Mouse (Mus musculus) inflammation-experienced regulatory T-cells, adult 6 months (primary cell): ENCODE results near the gene Lyzl4. TPM values are rescaled to one million over a fixed set of nuclear protein-coding genes. Genes with fewer than 3 reads are reported as not detected.
"Not testable (repeated sequence)": the region's sequence is repeated elsewhere in the genome, so short reads cannot be mapped to it uniquely, and the experiment has no call there.

Experiments
- ATAC-seq: one replicate; pipeline ENCODE4 v1.8.0; 2017
- polyA plus RNA-seq, 3 experiments: library from polyadenylated mRNA; unstranded; fragments of 100-300 nt; shearing (Covaris generic); gene quantifications; one replicate each; pipeline ENCODE4 v1.2.1; 2017

Lyzl4 gene
- polyA plus RNA-seq, 3 experiments from 2014 or later: not detected

DNA sequence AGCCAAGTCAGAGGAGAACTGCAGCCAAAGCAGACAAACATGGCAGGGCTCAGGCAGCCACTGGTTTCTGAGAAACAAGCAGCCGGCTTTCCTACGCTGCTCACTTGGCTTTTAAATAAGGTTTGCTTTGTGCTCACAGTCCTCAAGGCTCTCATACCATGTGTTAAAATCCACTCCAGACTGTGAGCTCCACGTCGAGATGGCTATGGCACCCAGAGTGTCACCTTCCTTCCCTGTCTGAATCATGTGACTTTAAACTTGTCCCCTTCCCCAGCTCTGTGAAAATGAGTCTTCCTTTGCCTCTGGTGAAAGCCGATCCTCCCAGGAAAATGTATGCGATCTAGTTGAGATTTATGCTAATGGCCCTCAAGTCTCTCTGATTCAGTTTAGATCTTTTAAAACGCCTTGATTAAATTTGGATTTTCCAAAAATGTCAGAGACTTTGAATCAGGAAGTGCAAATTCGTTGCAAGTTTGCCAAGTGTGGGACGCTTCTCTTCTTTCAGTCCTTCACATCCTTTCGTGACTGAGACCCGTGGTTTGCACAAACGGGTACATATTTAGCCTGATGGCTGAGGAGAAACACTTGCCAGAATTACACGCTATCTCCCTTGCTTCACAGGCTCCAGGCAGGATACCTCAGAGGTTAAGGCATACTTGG is 41.6 kb downstream of the Lyzl4 start:
- ATAC-seq: no peak

DNA sequence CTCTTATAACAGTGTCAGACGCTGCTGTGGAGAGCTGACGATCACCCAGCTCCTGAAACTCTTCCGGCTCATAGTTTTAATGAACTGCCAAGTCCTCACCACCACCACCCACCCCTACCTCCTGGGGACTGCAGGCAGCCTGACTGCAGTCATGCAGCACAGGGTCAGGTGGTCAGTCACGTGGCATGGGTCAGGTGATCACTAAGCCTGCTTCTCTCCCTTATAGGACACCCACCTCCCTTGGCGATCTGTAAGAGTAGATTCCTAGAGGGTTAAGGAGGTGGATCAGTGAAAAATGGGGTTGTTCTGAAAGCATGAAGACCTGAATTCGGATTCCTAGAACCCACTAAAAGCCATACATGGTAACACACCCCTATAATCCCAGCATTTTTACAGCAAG is 42.3 kb downstream of the Lyzl4 start:
- ATAC-seq: no peak

DNA sequence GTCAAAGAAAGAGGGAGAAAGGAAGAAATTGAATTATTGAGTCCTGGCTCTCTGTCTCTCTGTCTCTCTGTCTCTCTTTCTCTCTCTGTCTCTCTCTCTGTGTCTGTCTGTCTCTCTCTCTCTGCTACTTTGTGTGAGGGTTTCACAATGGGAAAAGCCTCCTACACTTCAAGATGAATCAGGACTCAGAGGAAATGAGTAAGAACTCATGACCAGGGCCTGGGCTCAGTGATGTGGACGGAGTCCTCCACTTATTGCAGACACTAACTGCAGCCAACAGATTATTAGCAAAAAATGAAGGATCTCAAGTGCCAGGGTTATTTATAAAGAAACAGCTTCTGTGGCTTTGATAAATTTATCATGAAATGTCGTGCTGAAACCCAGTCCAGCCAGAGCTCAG is 43.8 kb downstream of the Lyzl4 start:
- ATAC-seq: no peak

DNA sequence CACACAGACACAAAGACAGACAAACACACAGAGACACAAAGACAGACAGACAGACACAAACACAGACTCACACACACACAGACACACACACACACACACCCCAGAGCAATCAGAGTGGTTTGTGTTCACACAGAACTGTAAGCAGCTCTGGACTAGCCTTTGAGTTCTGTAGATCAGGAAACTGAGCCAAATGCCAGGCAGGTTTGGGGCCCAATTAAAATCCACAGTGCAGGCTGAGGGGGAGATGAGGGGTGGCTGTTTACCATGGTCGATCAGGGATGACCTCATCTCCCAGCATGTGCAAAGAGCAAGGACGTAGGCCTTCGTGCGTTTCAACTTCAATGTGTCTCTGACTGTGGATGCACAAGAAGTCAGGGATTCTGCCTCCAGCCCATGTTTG is 47.1 kb downstream of the Lyzl4 start:
- no peak for ATAC-seq

DNA sequence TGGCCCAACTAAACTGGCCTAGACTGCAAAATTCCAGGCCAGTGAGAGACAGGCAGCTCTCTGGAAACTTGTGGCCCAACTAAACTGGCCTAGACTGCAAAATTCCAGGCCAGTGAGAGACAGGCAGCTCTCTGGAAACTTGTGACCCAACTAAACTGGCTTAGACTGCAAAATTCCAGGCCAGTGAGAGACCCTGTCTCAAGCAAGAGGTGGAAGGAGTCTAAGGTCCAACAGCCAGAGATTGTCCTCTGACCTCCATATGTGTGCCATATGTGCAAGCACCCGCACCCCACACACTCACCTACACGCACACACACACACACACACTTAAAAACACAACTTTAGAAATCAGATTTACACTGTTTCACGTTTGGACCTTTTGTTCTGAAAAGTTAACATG is 48.1 kb downstream of the Lyzl4 start:
- not testable (repeated sequence) for ATAC-seq

DNA sequence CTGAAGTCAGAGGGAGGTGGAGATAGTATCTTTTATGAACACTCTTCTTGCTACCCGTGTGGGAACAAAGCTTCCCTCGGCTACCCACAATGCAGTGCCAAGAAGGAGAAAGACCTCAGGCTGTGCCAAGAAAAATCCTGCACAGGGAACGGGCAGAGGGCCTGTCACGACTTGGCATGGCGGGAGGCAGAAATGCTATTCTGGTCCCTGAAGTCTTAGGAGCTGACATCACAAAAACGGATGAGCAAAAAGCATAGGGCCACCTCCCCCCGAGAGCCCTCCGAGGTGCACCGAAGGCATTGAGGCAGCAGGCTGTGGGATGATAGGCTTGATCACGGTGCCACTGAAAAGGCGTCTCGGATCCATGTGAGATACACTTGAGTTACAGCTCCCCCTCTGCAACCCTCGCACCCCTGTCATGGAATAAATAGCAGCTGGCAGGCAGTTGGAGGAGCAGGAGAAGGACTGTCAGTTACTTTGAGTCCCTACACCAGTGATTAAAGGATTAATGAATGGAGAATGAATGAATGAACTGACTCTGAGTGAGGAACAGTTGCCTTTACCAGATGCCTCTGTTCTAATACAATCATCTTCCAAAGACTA is 48.8 kb downstream of the Lyzl4 start:
- no peak for ATAC-seq

DNA sequence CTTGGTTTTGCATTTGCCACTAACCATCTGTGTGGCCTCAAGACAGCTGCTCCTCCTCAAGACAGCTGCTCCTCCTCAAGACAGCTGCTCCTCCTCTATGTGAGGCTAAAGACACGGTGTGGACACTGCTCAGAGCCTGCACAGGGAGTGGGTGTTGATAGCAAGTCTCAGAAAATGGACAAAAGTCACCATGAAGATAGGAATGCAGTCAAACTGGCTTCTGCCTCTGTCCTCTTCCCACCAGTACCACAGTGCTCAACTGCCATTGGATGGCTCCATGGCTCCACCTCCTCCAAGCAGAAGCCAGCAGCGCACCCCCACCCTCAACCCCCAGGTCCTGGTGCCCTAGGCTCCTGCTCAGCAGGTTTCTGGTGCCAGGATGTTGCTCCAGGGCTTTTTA is 52.4 kb downstream of the Lyzl4 start:
- no peak for ATAC-seq

DNA sequence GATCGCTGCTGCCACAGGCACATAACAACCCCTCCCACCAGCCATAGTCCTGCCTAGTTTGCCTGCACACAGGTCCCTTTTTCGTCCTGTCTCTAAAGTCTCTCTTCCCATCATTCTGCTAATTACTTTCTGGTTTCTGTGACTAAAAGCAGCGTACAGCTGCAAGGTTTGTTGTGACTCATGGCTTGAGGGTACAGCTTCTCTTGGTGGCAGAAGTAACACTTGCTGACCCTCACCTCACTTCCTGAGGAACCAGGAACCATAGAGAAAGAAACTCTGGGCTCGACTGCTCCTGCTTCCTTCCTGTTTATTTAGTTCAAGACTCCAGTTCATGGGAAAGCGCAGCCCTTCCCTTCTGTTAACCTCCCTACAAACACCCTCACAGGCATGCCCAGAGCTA is 67.5 kb downstream of the Lyzl4 start:
- no peak for ATAC-seq

DNA sequence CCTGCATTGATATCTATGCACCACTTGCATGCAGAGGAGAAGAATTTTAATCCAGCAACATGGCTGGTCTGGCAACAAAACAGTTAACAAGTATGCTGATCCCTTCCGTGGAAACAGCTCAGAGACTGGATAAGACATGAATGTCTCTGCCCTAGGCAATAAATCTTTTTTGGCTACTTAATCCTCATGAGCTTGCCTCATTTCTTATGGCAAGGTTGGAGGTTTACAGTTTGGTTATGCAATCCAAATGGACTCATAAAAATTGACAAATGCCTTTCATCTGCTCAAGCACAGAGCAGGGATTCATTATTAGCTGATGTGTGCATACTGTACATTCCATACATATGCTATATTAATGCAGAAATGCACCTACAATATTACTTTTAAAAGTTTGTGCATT is 73.4 kb downstream of the Lyzl4 start:
- ATAC-seq: no peak

DNA sequence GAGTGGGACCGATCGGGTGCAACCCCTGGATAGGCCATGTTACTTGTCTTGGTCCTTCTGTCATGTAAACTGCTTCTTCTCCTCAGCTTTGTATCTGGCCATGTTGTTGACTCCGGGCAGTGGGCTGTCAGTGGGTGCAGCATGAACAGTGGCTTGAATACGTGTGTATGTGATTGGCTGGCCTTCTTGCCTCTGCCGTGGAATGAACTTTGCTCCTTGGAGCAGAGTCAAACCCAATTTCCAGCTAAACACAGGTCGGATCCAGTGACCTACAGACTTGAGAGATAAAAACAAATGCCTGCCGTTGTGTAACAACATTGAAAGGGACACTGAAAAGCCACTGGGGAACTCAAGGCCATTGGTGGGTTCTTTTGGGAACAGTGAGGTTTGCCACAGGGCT is 75.5 kb downstream of the Lyzl4 start:
- no peak for ATAC-seq

DNA sequence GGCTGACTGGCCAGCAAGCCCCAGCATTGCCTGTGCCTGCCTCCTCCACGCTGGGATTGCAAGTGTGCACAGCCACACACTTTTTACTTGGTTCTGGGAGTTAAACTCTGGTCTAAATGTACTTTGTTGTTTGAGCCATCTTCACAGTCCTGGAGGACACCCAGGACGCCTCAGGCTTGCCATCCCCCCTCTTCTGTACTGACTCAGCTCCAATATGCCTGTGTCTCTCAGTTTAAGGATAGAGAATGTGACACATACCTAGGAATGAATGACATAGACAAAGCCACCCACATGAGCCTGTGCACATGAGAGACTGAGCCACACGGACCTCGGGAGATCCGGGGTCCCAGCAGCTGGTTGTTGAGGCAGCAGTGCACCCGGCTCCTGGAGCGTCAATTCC is 78.6 kb downstream of the Lyzl4 start:
- no peak for ATAC-seq

DNA sequence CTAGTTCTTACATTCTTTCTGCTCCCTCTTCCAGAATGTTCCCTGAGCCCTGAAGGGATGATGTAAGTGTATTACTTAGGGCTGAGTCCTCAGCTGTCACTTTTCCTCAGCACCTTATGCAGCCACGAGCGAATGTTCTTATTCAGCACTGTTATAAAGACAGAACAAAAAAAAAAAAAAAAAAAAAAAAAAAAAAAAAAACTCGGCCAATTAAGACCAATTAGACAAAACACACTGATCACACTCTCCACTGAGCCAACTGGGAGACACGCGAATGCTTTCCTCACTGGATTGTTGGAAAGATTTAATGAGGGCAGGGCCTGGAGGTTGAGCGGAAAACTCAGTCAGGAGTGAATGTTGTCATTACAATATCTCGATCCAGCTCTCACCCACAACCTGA is 81.4 kb downstream of the Lyzl4 start:
- ATAC-seq: no peak

DNA sequence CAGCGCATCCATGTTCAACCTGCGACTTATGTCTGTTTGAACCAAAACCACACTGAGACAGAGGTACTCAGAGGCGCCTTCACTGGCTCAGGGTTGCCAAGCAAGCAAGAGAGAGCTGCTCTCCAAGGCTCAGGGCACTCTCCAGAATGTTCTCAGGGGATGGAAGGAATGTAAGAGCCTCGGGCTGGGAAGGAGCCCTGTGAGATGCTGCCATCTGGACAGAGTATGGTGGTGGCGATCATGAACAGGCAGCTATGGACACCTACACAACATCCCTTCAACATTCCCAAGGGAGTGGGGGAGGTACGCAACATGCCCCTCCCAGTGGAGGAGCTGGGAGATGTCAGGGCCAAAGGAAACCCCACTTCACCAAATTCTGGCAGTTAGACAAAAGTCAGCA is 83.7 kb downstream of the Lyzl4 start:
- no peak for ATAC-seq

DNA sequence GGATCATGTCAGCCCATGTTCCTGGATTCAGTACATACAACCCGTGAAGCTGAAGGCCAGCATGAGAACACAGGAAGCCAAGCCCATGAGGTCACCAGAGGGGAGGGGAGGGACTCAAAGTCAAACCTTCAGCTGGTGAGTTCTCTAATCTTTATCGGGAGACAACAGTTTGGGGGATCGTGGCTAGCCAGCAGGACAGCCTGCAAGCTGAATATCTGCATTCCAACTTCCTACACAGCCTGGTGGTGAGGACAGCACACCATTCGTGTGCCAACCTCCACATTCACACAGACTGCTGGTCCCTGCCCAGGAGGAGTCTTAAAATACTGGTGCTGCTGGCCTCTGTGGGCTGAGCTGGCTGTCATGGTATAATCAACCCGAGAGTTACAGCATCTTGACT is 85.0 kb downstream of the Lyzl4 start:
- no peak for ATAC-seq

DNA sequence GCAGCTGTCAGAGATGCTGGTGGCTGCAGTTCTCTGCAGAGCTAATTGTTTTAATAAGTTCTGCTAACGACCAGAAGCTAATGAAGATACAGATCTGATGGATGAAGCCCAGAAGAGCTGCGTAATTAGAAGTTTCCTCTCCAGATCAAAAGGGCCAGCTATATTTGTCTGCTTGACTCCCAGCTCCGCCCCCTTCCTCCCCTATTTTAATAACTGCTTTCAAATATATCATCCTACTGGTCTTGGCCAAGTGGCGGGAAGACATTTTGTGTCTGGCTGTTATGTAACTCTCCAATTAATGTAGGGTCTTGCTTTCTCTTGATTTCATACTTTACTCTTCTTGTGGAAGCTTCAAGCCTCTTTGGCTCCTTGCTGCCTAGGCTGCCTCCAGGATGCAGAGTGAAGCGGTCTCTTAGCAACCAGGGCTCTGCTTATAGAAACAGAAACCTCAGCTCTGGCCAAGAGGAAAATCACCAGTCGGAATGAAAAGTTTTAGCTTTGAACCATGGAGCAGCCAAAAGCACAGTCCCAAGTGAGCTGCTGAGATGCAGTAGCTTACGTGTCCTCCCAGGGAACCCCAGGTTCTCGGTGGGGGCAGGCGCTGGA is 86.4 kb downstream of the Lyzl4 start:
- no peak for ATAC-seq

DNA sequence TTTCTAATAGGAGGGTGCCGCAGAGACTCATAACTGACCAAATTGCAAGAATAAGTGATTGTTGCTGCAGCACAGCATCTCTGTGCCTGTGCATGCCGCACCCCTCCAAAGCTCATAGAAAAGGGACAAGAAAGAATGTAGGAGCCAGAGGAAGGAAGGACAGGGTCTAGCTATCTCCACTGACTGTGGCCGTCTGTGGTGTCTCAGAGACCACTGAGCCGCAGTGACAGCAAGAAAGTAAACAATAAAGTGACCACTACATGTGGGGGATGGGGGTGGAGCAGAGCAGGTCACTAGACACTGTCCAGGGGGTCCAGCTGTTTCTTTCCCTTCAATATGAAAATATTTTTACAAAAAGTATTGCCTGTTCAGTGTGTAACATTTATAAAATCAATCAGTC is 88.3 kb downstream of the Lyzl4 start:
- ATAC-seq: no peak

DNA sequence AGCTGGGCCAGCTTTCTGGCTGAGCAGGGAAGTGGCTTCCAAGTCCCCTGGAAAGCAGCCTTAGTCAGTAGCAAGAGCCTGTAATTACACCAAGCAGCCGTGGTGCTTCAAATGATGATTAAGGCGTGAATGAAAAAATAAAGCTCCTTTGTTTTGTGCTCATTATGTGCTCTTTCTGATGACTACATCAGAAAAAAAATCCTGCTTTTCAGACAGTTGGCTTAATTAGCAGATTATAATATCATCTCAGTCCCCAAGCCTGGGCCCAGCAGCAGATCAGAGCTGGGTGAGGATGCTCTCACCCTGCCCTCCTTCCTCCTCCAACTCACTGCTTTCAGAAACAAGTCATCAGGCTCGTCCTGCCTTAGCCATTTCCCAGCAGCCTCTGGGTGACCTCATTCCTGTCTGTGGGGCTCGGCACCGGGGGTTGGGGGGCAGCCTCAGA is 91.5 kb downstream of the Lyzl4 start:
- ATAC-seq: no peak

DNA sequence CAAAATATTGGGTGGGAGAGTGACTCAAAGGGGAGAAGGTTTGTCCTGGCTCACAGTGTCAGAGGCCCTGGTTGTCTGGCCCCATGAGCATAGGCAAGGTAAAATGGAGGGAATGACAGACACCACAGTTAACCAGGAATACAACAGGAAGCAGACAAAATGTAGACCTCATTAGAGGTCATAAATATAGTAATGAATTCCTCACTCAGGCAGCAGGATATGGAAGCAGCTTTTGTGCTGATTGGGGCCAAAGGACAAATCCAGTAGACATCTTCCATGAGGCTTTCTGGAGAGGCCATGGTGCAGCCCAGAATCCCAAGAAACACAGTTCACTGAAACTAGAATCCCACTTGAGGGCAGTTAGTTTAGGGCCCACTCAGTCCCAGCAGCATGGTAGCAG is 92.5 kb downstream of the Lyzl4 start:
- ATAC-seq: no peak

DNA sequence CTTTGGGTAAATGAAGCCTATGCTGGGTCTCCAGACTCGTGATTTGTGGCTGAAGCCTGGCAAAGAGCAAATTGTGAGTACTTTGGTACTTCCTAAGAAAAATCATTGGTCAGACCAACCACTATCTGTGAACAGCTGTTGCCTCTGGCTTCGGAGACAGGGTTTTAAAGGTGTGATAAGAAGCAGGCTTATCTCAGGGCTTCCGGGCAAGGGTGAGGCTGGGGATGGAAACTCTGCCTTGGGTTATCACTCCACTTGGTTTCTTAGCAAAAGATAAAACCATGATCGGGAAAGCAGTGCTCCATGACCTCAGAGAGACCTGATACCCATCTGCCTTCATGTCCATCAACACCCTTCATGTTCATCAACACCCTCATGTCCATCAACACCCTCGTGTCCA is 92.9 kb downstream of the Lyzl4 start:
- no peak for ATAC-seq

DNA sequence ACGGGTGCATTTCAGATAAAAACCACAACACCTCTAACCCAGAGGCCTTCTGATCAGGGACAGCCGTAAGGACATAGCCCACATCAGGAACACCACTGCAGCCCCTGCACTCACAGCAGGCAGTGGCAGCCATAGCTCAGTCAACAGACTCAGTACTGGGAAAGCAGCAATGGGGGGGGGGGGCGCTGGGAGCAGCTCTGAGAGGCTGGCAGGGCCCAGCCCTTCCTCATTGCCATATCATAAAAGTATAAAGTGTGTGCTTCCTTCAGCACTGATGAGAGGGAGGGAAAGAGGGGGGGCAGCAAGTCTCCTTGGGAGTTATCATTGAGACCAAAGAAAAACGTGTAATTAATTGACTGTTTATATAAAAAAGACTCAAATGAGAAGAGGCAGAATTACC is 94.5 kb downstream of the Lyzl4 start:
- no peak for ATAC-seq

DNA sequence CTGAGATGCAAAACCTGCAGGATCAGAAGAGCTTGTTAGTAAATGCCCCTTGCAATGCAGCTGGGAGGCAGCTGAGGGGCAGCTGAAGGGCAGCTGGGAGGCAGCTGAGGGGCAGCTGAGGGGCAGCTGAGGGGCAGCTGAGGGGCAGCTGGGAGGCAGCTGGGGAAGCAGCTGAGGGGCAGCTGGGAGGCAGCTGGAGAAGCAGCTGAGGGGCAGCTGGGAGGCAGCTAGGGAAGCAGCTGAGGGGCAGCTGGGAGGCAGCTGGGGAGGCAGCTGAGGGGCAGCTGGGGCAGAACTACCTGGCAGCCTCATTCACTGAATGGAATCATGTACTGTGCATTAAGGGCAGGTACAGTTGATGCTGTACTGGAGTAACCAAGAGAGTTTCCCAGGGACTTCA is 100.4 kb downstream of the Lyzl4 start:
- ATAC-seq: no peak

DNA sequence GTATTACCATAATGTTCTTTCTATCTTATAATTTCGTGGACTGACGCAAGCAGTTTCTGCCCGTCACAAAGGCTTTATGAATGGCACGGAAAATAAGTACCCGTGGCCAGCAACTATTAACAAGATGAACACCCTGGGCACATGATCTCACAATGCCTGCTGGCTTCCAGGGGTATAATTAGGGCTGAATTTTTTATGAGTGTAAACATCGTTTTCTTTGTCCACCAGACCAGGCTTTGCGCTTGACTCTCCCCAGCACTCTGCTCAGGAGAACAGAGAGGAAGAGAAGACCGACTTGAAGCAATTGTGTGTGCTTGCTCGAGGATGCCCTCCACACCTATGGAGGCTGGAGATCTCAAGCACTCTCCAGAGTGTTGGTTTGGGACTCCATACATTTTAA is 109.3 kb downstream of the Lyzl4 start:
- ATAC-seq: no peak

DNA sequence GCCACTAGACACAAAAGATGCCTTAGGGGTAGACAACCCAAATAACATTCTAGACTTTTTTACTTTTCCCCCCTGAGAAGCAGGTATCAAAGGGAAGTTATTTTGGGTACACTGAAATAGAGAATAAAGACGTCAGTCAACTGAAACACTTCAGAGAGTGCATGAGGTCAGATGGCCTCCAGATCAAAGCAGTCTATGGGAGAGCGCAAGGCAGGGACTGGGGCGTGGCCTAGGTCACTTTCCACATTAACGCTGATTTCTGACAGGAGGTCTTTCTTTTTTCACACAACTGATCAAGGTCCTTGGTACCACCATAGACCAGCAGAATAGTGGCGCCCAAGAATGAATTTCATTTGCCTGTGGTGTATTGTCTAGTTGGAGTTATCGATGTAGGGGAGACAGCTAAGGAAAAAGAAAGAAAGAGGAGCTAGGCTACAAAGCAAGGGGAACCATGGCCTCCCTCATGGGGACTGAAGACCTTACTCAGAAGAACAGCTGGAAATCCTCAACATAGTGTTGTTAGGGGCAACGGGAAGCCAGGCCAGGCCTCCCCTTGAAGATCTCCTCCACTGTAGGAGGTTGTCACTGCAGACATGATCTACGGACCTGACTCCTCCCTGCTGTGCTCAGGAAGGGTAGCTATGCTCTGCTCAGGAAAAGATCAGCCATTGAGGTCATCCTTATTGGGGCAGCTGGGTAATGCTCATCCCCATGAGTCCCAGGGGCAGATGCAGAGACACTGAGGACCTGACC is 113.1 kb downstream of the Lyzl4 start:
- no peak for ATAC-seq
